28 mouse cellular contexts compared by ENCODE assay signal in the genomic region with DNA sequence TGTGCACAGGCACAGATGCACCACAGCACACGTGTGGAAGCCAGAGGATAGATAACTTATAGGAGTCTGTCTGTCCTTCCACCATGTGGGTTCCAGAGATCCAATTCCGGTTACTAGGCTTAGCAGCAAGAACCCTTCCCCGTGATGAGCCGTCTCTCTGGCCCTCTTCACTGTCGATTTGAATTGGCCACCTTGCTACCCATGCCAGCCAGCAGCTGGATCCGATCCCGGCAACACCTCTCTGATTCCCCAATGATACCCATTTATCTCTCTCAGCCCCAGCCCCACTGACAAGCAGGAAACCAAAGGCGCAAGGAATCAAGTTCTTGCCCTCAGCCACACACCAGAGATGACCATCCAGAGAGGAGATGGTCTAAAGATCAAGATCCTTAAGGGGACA.
"Had no signal": no experiment of that assay in that cellular context is flagged by ENCODE, and none has a peak within 500 bp of the region (broad histone marks: within the 10 kb centered on the region; RNA-seq: fewer than 3 reads in every experiment).

No protein-coding gene starts in this region.

- H3K4me3 ChIP-seq: left cerebral cortex, adult 2 months; limb, embryonic 10.5 days; limb, embryonic 12.5 days; limb, embryonic 13.5 days; limb, embryonic 15.5 days; liver, embryonic 12.5 days; liver, embryonic 13.5 days; liver, embryonic 15.5 days; lung, embryonic 15.5 days; megakaryocyte, embryonic 14.5 days; midbrain, embryonic 10.5 days; midbrain, embryonic 12.5 days; midbrain, embryonic 13.5 days; midbrain, embryonic 15.5 days; myocyte; neural tube, embryonic 12.5 days had no signal

- H3K36me3 ChIP-seq: limb, embryonic 15.5 days; lung, embryonic 15.5 days; midbrain, embryonic 12.5 days; midbrain, embryonic 13.5 days; midbrain, embryonic 15.5 days; neural tube, embryonic 12.5 days had no signal

- H3K27me3 ChIP-seq: limb, embryonic 12.5 days; limb, embryonic 13.5 days; limb, embryonic 15.5 days; liver, embryonic 12.5 days; liver, embryonic 13.5 days; liver, embryonic 15.5 days; lung, embryonic 15.5 days; megakaryocyte, embryonic 14.5 days; midbrain, embryonic 12.5 days; midbrain, embryonic 13.5 days; midbrain, embryonic 15.5 days; neural tube, embryonic 12.5 days had no signal

- H3K27ac ChIP-seq: left cerebral cortex, adult 2 months; limb, embryonic 10.5 days; limb, embryonic 12.5 days; limb, embryonic 13.5 days; limb, embryonic 15.5 days; liver, embryonic 12.5 days; liver, embryonic 13.5 days; liver, embryonic 14.5 days; liver, embryonic 15.5 days; lung, embryonic 15.5 days; macrophage; midbrain, embryonic 10.5 days; midbrain, embryonic 12.5 days; midbrain, embryonic 13.5 days; midbrain, embryonic 15.5 days; neural tube, embryonic 12.5 days had no signal

- H3K4me1 ChIP-seq: limb, embryonic 10.5 days; limb, embryonic 12.5 days; midbrain, embryonic 12.5 days; neural tube, embryonic 12.5 days had no signal

- H3K9ac ChIP-seq: limb, embryonic 12.5 days; limb, embryonic 13.5 days; limb, embryonic 15.5 days; liver, embryonic 12.5 days; liver, embryonic 13.5 days; liver, embryonic 14.5 days; liver, embryonic 15.5 days; liver, postnatal 0 days; lung, embryonic 14.5 days; lung, embryonic 15.5 days; midbrain, embryonic 12.5 days; midbrain, embryonic 13.5 days; midbrain, embryonic 15.5 days; neural tube, embryonic 12.5 days had no signal

- DNase-seq: left cerebral cortex, postnatal 4 days; liver, embryonic 13.5 days; liver, postnatal 0 days; lung, adult 18-20 months; lung, adult 2 months; lung, embryonic 14.5 days; lung, postnatal 10 days; lung, postnatal 14 days; lung, postnatal 36 days; lung, postnatal 4 days; midbrain, embryonic 14.5 days had no signal
